Mouse (Mus musculus) spleen, adult 2 months (tissue): ENCODE results near the gene Cbx8.

Experiments used
- CTCF ChIP-seq: fragments of 200-500 bp; IDR thresholded peaks from 2 replicates; pipeline ENCODE4 v1.5.1; 2011; ENCODE audit warnings: mild to moderate bottlenecking, inconsistent platforms; ENCODE audit not compliant: insufficient read depth, insufficient read length, insufficient replicate concordance; ENCODE audit errors: extremely low read depth
- POLR2A ChIP-seq: fragments of 200-500 bp; IDR thresholded peaks from 2 replicates; pipeline ENCODE4 v1.6.1; 2011; ENCODE audit warnings: low read depth, low read length, inconsistent platforms

- TF ChIP-seq POLR2A = no peak
- peak; percentile 38; the same call in 1 of the 2 replicates for TF ChIP-seq CTCF
Observed at GRCm38 (mm10) chr11:119088391-119089234, 47.8 kb upstream of the Cbx8 start.
